Mouse (Mus musculus): ENCODE results near the gene Kcnk1.

- TF ChIP-seq POLR2A (IDR thresholded peaks at IDR 0.05; ENCODE audit: extremely low read depth, insufficient read depth, low read length) (no peak), CTCF (IDR thresholded peaks at IDR 0.05; ENCODE audit: low read depth, low read length) (no peak)
These were observed 38.2 kb upstream of the Kcnk1 start for GRCm38 (mm10) chr8:125956796-125957195.
